Mouse (Mus musculus): ENCODE results near the gene Krt222. TPM values are rescaled to one million over a fixed set of nuclear protein-coding genes. Genes with fewer than 3 reads are reported as not detected.

Krt222 gene
- polyA plus RNA-seq, 1 experiment from 2014 or later: 0.55 TPM

DNA sequence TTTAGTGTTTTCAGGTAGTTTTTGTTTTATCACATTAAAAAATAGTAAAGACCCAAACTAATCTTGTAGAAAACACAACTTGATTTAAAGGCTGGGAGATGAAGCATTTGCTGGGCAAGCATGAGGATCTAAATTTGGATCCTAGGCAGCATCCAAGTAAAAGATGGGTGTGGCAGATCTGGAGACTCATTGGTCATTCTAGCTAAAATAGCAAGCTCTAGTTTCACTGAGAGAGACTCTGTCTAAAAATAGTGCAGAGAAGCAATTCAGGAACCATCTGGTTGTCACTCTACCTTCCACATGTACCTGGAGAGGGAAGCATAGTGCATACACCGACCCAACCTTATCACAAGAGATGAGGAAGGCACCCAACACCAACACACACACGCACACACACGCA lies 27.7 kb downstream of the Krt222 start:
- no peak overlapping the region for H3K27ac ChIP-seq (ENCODE audit: low read depth)
- H3K9me3 ChIP-seq (ENCODE audit: low read length): no peaks in the 10 kb centered on the region
- H3K4me1 ChIP-seq (ENCODE audit: insufficient read depth): no peaks in the 10 kb centered on the region
- DNase-seq: no peak
- no peak overlapping the region for H3K4me3 ChIP-seq (ENCODE audit: low read depth, low read length)
- H3K36me3 ChIP-seq (replicated peaks; ENCODE audit: insufficient read depth, low read length): peaks cover 82% of the 10 kb centered on the region
- H3K9ac ChIP-seq (replicated peaks): no peak overlapping the region
- no peak for ATAC-seq
- 93% methylated on average over 3 of the region's 3 CpGs for WGBS (ENCODE audit: insufficient replicate concordance)
- no peaks in the 10 kb centered on the region for H3K27me3 ChIP-seq (ENCODE audit: insufficient read depth, low read length)
- TF ChIP-seq EP300 (IDR thresholded peaks at IDR 0.05; ENCODE audit: low read depth) (no peak), CTCF (IDR thresholded peaks at IDR 0.05; ENCODE audit: low read depth) (no peak)
- no peak overlapping the region for H3K4me2 ChIP-seq (ENCODE audit: low read depth, low read length)

DNA sequence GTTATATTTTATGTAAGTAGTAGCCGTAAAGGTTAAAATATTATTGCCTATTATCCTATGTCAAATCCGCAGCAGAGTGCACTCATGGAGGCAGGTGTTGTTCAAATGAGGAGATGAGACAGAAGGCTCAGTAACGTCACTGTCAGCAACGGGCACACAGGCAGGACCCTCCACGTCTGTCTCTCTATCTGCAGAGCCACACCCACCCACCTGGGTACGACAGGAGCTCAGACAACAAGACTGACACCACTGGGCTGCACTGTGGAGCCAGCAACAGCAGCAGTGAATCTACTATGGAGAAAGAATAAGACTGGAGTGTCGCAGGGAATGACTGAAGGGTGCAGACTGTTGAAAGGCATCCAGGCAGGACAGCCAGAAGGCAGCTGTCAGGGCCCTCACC lies 31.2 kb downstream of the Krt222 start:
- no peak overlapping the region for H3K4me3 ChIP-seq (ENCODE audit: low read depth, low read length)
- 0 out of 2 replicates have a peak, but pooled peaks have one; percentile 17 for ATAC-seq
- TF ChIP-seq EP300 (IDR thresholded peaks at IDR 0.05; ENCODE audit: low read depth): no peak
- no peaks in the 10 kb centered on the region for H3K9me3 ChIP-seq (ENCODE audit: low read length)
- peaks cover 77% of the 10 kb centered on the region for H3K36me3 ChIP-seq (replicated peaks; ENCODE audit: insufficient read depth, low read length)
- WGBS (ENCODE audit: insufficient replicate concordance): 66% methylated on average over 7 of the region's 7 CpGs
- no peak for DNase-seq
- no peak overlapping the region for H3K9ac ChIP-seq (replicated peaks)
- H3K27me3 ChIP-seq (ENCODE audit: insufficient read depth, low read length): no peaks in the 10 kb centered on the region
- peak overlapping the region; percentile 50 for H3K27ac ChIP-seq (ENCODE audit: low read depth)
- no peaks in the 10 kb centered on the region for H3K4me1 ChIP-seq (ENCODE audit: insufficient read depth)
- no peak overlapping the region for H3K4me2 ChIP-seq (ENCODE audit: low read depth, low read length)

DNA sequence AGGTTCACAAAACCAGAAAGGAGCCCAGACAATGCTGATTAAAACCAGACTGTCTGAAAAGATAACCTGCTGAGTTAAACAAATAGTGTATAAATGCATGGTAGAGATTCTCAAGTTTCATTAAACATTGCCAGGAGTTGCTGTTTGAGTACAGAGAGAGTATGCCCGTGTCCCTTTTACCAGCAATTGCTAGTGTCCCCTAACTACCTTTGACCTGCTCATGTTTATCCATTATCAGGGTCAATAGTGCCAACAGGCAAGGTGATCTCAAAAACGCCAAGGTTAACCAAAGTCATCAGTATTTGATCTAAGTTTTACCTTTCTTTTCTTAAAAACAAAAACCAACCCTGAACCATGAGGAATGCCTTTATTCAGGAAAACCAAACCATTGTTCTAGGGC lies 31.9 kb downstream of the Krt222 start:
- no peaks in the 10 kb centered on the region for H3K9me3 ChIP-seq (ENCODE audit: low read length)
- TF ChIP-seq EP300 (IDR thresholded peaks at IDR 0.05; ENCODE audit: low read depth): no peak
- TF ChIP-seq CTCF (IDR thresholded peaks at IDR 0.05; ENCODE audit: low read depth): no peak
- DNase-seq (no peak), ATAC-seq (peak; percentile 75)
- 51% methylated on average over 2 of the region's 2 CpGs for WGBS (ENCODE audit: insufficient replicate concordance)
- no peaks in the 10 kb centered on the region for H3K4me1 ChIP-seq (ENCODE audit: insufficient read depth)
- H3K27me3 ChIP-seq (ENCODE audit: insufficient read depth, low read length): no peaks in the 10 kb centered on the region
- H3K4me2 ChIP-seq (ENCODE audit: low read depth, low read length): no peak overlapping the region
- no peak overlapping the region for H3K4me3 ChIP-seq (ENCODE audit: low read depth, low read length)
- H3K27ac ChIP-seq (ENCODE audit: low read depth): peak overlapping the region; percentile 50
- H3K9ac ChIP-seq (replicated peaks): no peak overlapping the region
- peaks cover 70% of the 10 kb centered on the region for H3K36me3 ChIP-seq (replicated peaks; ENCODE audit: insufficient read depth, low read length)

DNA sequence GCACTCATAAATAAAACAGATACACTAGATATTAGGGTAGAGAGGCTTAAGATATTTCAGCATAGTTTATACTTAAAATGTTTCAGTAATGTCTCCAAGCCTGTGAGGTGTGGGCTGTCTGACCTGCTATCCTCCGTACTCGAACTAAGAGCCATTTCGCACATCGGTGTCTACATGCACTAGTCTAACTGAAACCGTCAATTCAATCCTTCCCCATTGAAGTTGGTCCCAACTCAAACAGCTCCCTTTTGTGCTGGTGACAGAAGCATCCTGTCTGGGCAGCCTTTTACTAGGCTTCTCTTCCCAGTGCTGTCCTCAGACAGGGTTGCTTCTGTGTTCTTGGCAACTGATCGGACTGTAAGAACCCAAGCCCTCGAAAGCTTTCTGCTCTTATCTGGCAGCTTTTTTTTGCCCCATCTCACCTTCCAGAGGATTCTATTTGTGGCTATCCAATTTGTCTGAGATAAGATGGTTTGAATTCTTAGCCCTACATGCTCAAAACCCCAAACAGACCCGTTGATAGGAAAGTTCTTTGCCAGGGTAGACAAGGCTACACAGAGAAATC lies 35.7 kb downstream of the Krt222 start:
- peaks cover 37% of the 10 kb centered on the region for H3K36me3 ChIP-seq (replicated peaks; ENCODE audit: insufficient read depth, low read length)
- TF ChIP-seq EP300 (IDR thresholded peaks at IDR 0.05; ENCODE audit: low read depth) (no peak), CTCF (IDR thresholded peaks at IDR 0.05; ENCODE audit: low read depth) (no peak)
- no peak overlapping the region for H3K9ac ChIP-seq (replicated peaks)
- no peak overlapping the region for H3K4me2 ChIP-seq (ENCODE audit: low read depth, low read length)
- no peak overlapping the region for H3K27ac ChIP-seq (ENCODE audit: low read depth)
- 73% methylated on average over 8 of the region's 8 CpGs for WGBS (ENCODE audit: insufficient replicate concordance)
- ATAC-seq: no peak
- no peaks in the 10 kb centered on the region for H3K27me3 ChIP-seq (ENCODE audit: insufficient read depth, low read length)
- H3K9me3 ChIP-seq (ENCODE audit: low read length): no peaks in the 10 kb centered on the region
- H3K4me1 ChIP-seq (ENCODE audit: insufficient read depth): no peaks in the 10 kb centered on the region
- H3K4me3 ChIP-seq (ENCODE audit: low read depth, low read length): no peak overlapping the region
- DNase-seq: no peak

DNA sequence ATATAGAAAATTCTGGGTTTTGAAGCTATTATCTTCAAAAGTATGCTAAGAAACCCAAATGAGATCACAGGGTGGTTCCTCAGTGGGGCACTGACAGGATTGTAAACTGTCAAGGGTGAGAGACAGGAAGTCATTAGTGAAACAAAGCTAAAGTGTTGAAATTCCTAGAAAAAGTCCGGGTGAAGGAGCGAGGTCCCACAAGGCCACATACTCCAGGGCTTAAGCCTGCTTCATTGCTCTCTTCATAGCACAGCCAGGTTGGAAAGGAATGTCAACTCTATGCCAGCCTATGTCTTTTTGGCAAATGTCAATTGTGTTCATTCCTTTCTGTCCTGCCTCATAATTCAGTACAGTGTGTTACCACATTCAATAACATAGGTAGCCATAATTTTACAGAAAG lies 36.4 kb downstream of the Krt222 start:
- TF ChIP-seq EP300 (IDR thresholded peaks at IDR 0.05; ENCODE audit: low read depth): no peak
- no peak for TF ChIP-seq CTCF (IDR thresholded peaks at IDR 0.05; ENCODE audit: low read depth)
- no peak for ATAC-seq

DNA sequence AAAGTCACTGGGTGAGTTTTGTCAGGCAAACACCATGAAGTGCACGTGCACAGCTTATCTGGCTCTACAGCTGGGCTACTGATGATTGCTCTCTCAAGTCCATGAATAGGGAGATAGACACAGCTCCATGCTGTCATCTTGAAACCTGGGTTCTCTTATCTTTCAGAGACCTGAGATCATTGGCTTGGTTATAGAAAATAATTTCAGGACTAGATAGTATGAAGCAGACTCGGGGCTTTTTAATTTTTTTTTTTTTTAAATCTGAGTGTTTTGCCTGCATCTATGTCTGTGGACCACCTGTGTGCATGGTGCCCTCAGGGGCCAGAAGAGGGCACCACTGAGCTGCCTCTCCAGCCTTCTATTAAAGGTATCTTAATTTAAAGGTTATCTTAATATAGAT lies 36.9 kb downstream of the Krt222 start:
- DNase-seq (no peak), ATAC-seq (peak; percentile 72)
- Histone ChIP-seq H3K27ac (ENCODE audit: low read depth) (no peak overlapping the region), H3K9me3 (ENCODE audit: low read length) (no peaks in the 10 kb centered on the region), H3K4me2 (ENCODE audit: low read depth, low read length) (no peak overlapping the region), H3K27me3 (ENCODE audit: insufficient read depth, low read length) (no peaks in the 10 kb centered on the region), H3K9ac (replicated peaks) (no peak overlapping the region), H3K4me1 (ENCODE audit: insufficient read depth) (no peaks in the 10 kb centered on the region), H3K36me3 (replicated peaks; ENCODE audit: insufficient read depth, low read length) (peaks cover 25% of the 10 kb centered on the region), H3K4me3 (ENCODE audit: low read depth, low read length) (no peak overlapping the region)
- peak; percentile 77; the same call in 1 of the 2 replicates for TF ChIP-seq EP300 (IDR thresholded peaks at IDR 0.05; ENCODE audit: low read depth)
- TF ChIP-seq CTCF (IDR thresholded peaks at IDR 0.05; ENCODE audit: low read depth): peak; percentile 65
- 12% methylated on average over 2 of the region's 2 CpGs for WGBS (ENCODE audit: insufficient replicate concordance)

More for the DNA sequence above, 36.4 kb downstream of the Krt222 start:
- Histone ChIP-seq H3K27me3 (ENCODE audit: insufficient read depth, low read length) (no peaks in the 10 kb centered on the region), H3K9ac (replicated peaks) (no peak overlapping the region), H3K4me1 (ENCODE audit: insufficient read depth) (no peaks in the 10 kb centered on the region), H3K27ac (ENCODE audit: low read depth) (no peak overlapping the region), H3K9me3 (ENCODE audit: low read length) (no peaks in the 10 kb centered on the region), H3K36me3 (replicated peaks; ENCODE audit: insufficient read depth, low read length) (peaks cover 30% of the 10 kb centered on the region), H3K4me3 (ENCODE audit: low read depth, low read length) (no peak overlapping the region), H3K4me2 (ENCODE audit: low read depth, low read length) (no peak overlapping the region)
- no peak for DNase-seq
- WGBS (ENCODE audit: insufficient replicate concordance): 41% methylated on average over 2 of the region's 2 CpGs
